Mouse (Mus musculus) liver, postnatal 0 days (tissue): Measurements from ENCODE around the gene Dlg4.

Experiments
- CTCF ChIP-seq: sonication (generic); IDR thresholded peaks from 2 replicates; pipeline ENCODE4 v1.5.1; 2016; ENCODE audit warnings: antibody characterized with exemption, low read depth
- EP300 ChIP-seq: IDR thresholded peaks from 2 replicates; pipeline ENCODE4 v1.6.1; 2016; ENCODE audit warnings: antibody characterized with exemption, low read depth, mild to moderate bottlenecking

- no peak for TF ChIP-seq CTCF
- TF ChIP-seq EP300 = peak; percentile 89
Observed at GRCm38 (mm10) chr11:70075581-70075980, 58.8 kb downstream of the Dlg4 start.
